Mouse (Mus musculus) embryonic facial prominence, embryonic 11.5 days (tissue): ENCODE measurements around the gene Alg12. TPM values are rescaled to one million over a fixed set of nuclear protein-coding genes. Genes with fewer than 3 reads are reported as not detected.
"Not testable (repeated sequence)": the region's sequence is repeated elsewhere in the genome, so short reads cannot be mapped to it uniquely, and the experiment has no call there.

ENCODE experiments used
- ATAC-seq: fragments of 200-750 bp; cut with Nextera tagmentation; replicated peaks from 2 replicates; pipeline ENCODE4 v1.8.0; 2017; ENCODE audit warnings: low read depth; ENCODE audit not compliant: insufficient number of reproducible peaks, low FRiP score, low TSS enrichment
- DNase-seq: peaks from one replicate; pipeline ENCODE4 v3.0.0-alpha.2; 2015; ENCODE audit warnings: low spot score
- H3K27ac ChIP-seq: fragments of 300-500 bp; sonication (generic); replicated peaks from 2 replicates; pipeline ENCODE4 v1.5.1; 2014; ENCODE audit warnings: mild to moderate bottlenecking, low read depth, low read length, control low read depth
- H3K27me3 ChIP-seq: fragments of 300-500 bp; sonication (generic); 2 replicates; pipeline ENCODE4 v1.6.1; 2014; ENCODE audit warnings: mild to moderate bottlenecking, low read length, moderate library complexity, mixed read lengths; ENCODE audit not compliant: control insufficient read depth, insufficient read depth
- H3K36me3 ChIP-seq: fragments of 300-500 bp; sonication (generic); replicated peaks from 2 replicates; pipeline ENCODE4 v1.6.1; 2014; ENCODE audit warnings: low read depth, mild to moderate bottlenecking, low read length, moderate library complexity, mixed read lengths; ENCODE audit not compliant: control insufficient read depth, insufficient read depth
- H3K4me1 ChIP-seq: fragments of 300-500 bp; sonication (generic); 2 replicates; pipeline ENCODE4 v1.6.1; 2014; ENCODE audit warnings: low read length, mixed read lengths; ENCODE audit not compliant: control insufficient read depth, insufficient read depth
- H3K4me2 ChIP-seq: fragments of 300-500 bp; sonication (generic); 2 replicates; pipeline ENCODE4 v1.6.1; 2014; ENCODE audit warnings: low read depth, mild to moderate bottlenecking, control low read depth, low read length, moderate library complexity
- H3K4me3 ChIP-seq: fragments of 300-500 bp; sonication (generic); 2 replicates; pipeline ENCODE4 v1.5.1; 2014; ENCODE audit warnings: low read depth, low read length, control low read depth
- H3K9ac ChIP-seq: fragments of 300-500 bp; sonication (generic); replicated peaks from 2 replicates; pipeline ENCODE4 v1.6.1; 2014; ENCODE audit warnings: mild to moderate bottlenecking, control low read depth, low read length
- H3K9me3 ChIP-seq: fragments of 300-500 bp; sonication (generic); replicated peaks from 2 replicates; pipeline ENCODE4 v1.6.1; 2016; ENCODE audit warnings: mild to moderate bottlenecking, low read length, inconsistent platforms, mixed read lengths; ENCODE audit not compliant: control insufficient read depth
- WGBS: fragments of 180-500 bp; shearing (Covaris S2); extraction: QIAGEN DNeasy Blood & Tissue Kit; methylation state at CpG from one replicate; pipeline ENCODE4 v1.1.7; 2014; 5-methylcytosine and 5-hydroxymethylcytosine counted together
- polyA plus RNA-seq: library from polyadenylated mRNA; unstranded; fragments of >200 nt; fragmentation: Nextera tagmentation; extraction: Ambion mirVana; gene quantifications from 2 replicates; pipeline ENCODE4 v1.2.1, GENCODE M21; 2014

Alg12 gene
- polyA plus RNA-seq, 1 experiment from 2014 or later, result 11.3 TPM

- not testable (repeated sequence) for H3K27ac ChIP-seq, H3K4me2 ChIP-seq, H3K4me3 ChIP-seq, H3K27me3 ChIP-seq, H3K9ac ChIP-seq, ATAC-seq, DNase-seq, H3K9me3 ChIP-seq, H3K36me3 ChIP-seq, H3K4me1 ChIP-seq
- WGBS, result 92% methylated on average over 5 of the region's 5 CpGs
These were observed 44.5 kb downstream of the Alg12 start for GRCm38 (mm10) chr15:88774630-88775029.

- Histone ChIP-seq H3K4me3 (no peak overlapping the region), H3K4me2 (no peak overlapping the region), H3K36me3 (no peaks in the 10 kb centered on the region), H3K27me3 (no peaks in the 10 kb centered on the region), H3K9ac (no peak overlapping the region), H3K27ac (no peak overlapping the region), H3K4me1 (no peaks in the 10 kb centered on the region), H3K9me3 (no peaks in the 10 kb centered on the region)
- ATAC-seq (no peak), DNase-seq (no peak)
- 64% methylated on average over 1 of the region's 1 CpGs for WGBS
These were observed 50.6 kb downstream of the Alg12 start for GRCm38 (mm10) chr15:88768537-88768936.

DNA sequence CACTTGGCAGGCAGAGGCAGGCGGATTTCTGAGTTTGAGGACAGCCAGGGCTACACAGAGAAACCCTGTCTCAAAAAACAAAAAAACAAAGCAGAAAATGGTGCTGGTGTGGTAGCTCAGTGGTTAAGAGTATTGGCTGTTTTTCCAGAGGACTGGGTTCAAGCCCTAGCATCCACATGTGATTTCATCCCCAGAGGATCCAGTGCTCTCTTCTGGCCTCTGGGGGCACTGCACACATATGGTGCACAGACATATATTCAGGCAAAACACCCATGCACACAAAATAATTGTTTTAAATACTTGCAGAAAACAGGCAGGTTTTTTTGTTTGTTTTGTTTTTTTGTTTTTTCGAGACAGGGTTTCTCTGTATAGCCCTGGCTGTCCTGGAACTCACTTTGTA, 53.0 kb downstream of the Alg12 start:
- whole genome bisulfite sequencing, result 98% methylated on average over 2 of the region's 2 CpGs
- H3K36me3 ChIP-seq, H3K4me3 ChIP-seq, H3K27me3 ChIP-seq, H3K27ac ChIP-seq, ATAC-seq, H3K9ac ChIP-seq, DNase-seq, H3K4me1 ChIP-seq, H3K4me2 ChIP-seq, H3K9me3 ChIP-seq: not testable (repeated sequence)

GRCm38 (mm10) chr15:88761551-88761950, 57.6 kb downstream of the Alg12 start:
- H3K4me2 ChIP-seq, result no peak overlapping the region
- H3K27ac ChIP-seq, result no peak overlapping the region
- ATAC-seq (no peak), DNase-seq (no peak)
- H3K9me3 ChIP-seq, result no peaks in the 10 kb centered on the region
- peaks cover 3% of the 10 kb centered on the region for H3K36me3 ChIP-seq
- WGBS, result 93% methylated on average over 4 of the region's 4 CpGs
- H3K4me3 ChIP-seq, result no peak overlapping the region
- H3K4me1 ChIP-seq, result no peaks in the 10 kb centered on the region
- H3K9ac ChIP-seq, result no peak overlapping the region
- no peaks in the 10 kb centered on the region for H3K27me3 ChIP-seq

- H3K36me3 ChIP-seq, result peaks cover 3% of the 10 kb centered on the region
- H3K4me3 ChIP-seq, result no peak overlapping the region
- no peaks in the 10 kb centered on the region for H3K27me3 ChIP-seq
- H3K9me3 ChIP-seq, result no peaks in the 10 kb centered on the region
- ATAC-seq (no peak), DNase-seq (no peak)
- H3K9ac ChIP-seq, result no peak overlapping the region
- no peak overlapping the region for H3K27ac ChIP-seq
- no peak overlapping the region for H3K4me2 ChIP-seq
- 90% methylated on average over 3 of the region's 3 CpGs for WGBS
- no peaks in the 10 kb centered on the region; the same call in 1 of the 2 replicates for H3K4me1 ChIP-seq
These were observed 61.1 kb downstream of the Alg12 start for GRCm38 (mm10) chr15:88758061-88758460.

DNA sequence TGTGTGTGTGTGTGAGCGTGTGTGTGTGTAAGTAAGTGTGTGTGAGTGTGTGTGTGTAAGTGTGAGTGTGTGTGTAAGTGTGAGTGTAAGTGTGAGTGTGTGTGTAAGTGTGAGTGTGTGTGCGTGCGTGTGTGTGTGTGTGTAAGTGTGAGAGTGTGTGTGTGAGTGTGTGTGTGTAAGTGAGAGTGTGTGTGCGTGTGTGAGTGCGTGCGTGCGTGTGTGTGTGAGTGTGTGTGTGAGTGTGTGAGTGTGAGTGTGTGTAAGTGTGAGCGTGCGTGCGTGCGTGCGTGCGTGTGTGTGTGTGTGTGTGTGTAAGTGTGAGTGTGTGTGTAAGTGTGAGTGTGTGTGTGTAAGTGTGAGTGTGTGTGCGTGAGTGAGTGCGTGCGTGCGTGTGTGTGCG, 63.4 kb downstream of the Alg12 start:
- H3K9me3 ChIP-seq, result no peaks in the 10 kb centered on the region
- H3K27me3 ChIP-seq, result no peaks in the 10 kb centered on the region
- H3K27ac ChIP-seq, result no peak overlapping the region
- H3K4me3 ChIP-seq, result no peak overlapping the region
- H3K36me3 ChIP-seq, result peaks cover 3% of the 10 kb centered on the region; the same call in 1 of the 2 replicates
- H3K4me2 ChIP-seq, result no peak overlapping the region
- WGBS, result 97% methylated on average over 18 of the region's 18 CpGs
- H3K9ac ChIP-seq, result no peak overlapping the region
- ATAC-seq (no peak), DNase-seq (no peak)
- no peaks in the 10 kb centered on the region; the same call in none of the 2 replicates for H3K4me1 ChIP-seq

Other genes starting within 250 kb of the Alg12 start
- gene Zdhhc25, start 219.0 kb downstream of the Alg12 start, polyA plus RNA-seq, result not detected in 2 replicates
- gene Brd1, start 85.1 kb downstream of the Alg12 start, polyA plus RNA-seq, result 24.0 and 24.3 TPM in 2 replicates
- 35.8 and 36.7 TPM in 2 replicates for gene Zbed4, start 67.7 kb downstream of the Alg12 start, polyA plus RNA-seq
- 76.6 and 77.6 TPM in 2 replicates for gene Creld2, start 328 bp upstream of the Alg12 start, polyA plus RNA-seq
- 34.5 and 37.4 TPM in 2 replicates for gene Pim3, start 42.9 kb upstream of the Alg12 start, polyA plus RNA-seq
- not detected in 2 replicates for gene Ttll8, start 135.1 kb upstream of the Alg12 start, polyA plus RNA-seq
- gene Mlc1, start 159.7 kb upstream of the Alg12 start, polyA plus RNA-seq, result 0.82 and 1.1 TPM in 2 replicates
- gene Mov10l1, start 163.6 kb upstream of the Alg12 start, polyA plus RNA-seq, result 0.39 TPM in 1 of 2 replicates, not detected in the other
- 0.24 and 0.28 TPM in 2 replicates for gene Panx2, start 240.4 kb upstream of the Alg12 start, polyA plus RNA-seq